Mouse (Mus musculus) cortical plate, adult 2 months (tissue): ENCODE data around the gene Napsa.

Experiments
- CTCF ChIP-seq: fragments of 200-500 bp; IDR thresholded peaks from 2 replicates; pipeline ENCODE4 v1.5.1; 2011; ENCODE audit warnings: mild to moderate bottlenecking, control low read depth, low read length; ENCODE audit not compliant: insufficient read depth; ENCODE audit errors: extremely low read depth
- POLR2A ChIP-seq: fragments of 200-500 bp; IDR thresholded peaks from 2 replicates; pipeline ENCODE4 v1.6.1; 2011; ENCODE audit warnings: mild to moderate bottlenecking, low read length, control low read depth; ENCODE audit not compliant: insufficient read depth; ENCODE audit errors: extremely low read depth

GRCm38 (mm10) chr7:44547725-44548124 lies 24.5 kb upstream of the Napsa start:
- TF ChIP-seq CTCF (no peak), POLR2A (no peak)
